In genomic region chr14:51310583-51310982, GRCm38 (mm10) we compare ENCODE assay signal across 29 mouse cellular contexts. TPM values are rescaled to one million over a fixed set of nuclear protein-coding genes. Genes with fewer than 3 reads are reported as not detected.
"Had no signal": no experiment of that assay in that cellular context is flagged by ENCODE, and none has a peak within 500 bp of the region (broad histone marks: within the 10 kb centered on the region; RNA-seq: fewer than 3 reads in every experiment).

No protein-coding gene starts in this region.

- H3K27ac ChIP-seq: kidney, embryonic 15.5 days; layer of hippocampus, adult 2 months; limb, embryonic 10.5 days; limb, embryonic 13.5 days; liver, embryonic 12.5 days; liver, embryonic 15.5 days; lung, embryonic 15.5 days; midbrain, embryonic 10.5 days; midbrain, embryonic 13.5 days; neural tube, embryonic 13.5 days; stomach, embryonic 15.5 days had no signal

- ATAC-seq: liver, embryonic 12.5 days; midbrain, embryonic 13.5 days; midbrain, embryonic 16.5 days had no signal

- H3K4me2 ChIP-seq: kidney, embryonic 15.5 days; limb, embryonic 13.5 days; liver, embryonic 12.5 days; liver, embryonic 15.5 days; lung, embryonic 15.5 days; midbrain, embryonic 13.5 days; neural tube, embryonic 13.5 days; stomach, embryonic 15.5 days had no signal

- H3K4me3 ChIP-seq: kidney, embryonic 15.5 days; layer of hippocampus, adult 2 months; limb, embryonic 10.5 days; limb, embryonic 13.5 days; liver, embryonic 12.5 days; liver, embryonic 15.5 days; lung, embryonic 15.5 days; megakaryocyte, embryonic 14.5 days; midbrain, embryonic 10.5 days; midbrain, embryonic 13.5 days; myocyte; neural tube, embryonic 13.5 days; stomach, embryonic 15.5 days had no signal

- H3K36me3 ChIP-seq: kidney, embryonic 15.5 days; limb, embryonic 10.5 days; limb, embryonic 13.5 days; liver, embryonic 12.5 days; liver, embryonic 15.5 days; lung, embryonic 15.5 days; midbrain, embryonic 10.5 days; midbrain, embryonic 13.5 days; neural tube, embryonic 13.5 days; stomach, embryonic 15.5 days had no signal

- H3K9me3 ChIP-seq: kidney, embryonic 15.5 days; limb, embryonic 10.5 days; limb, embryonic 13.5 days; liver, embryonic 12.5 days; liver, embryonic 15.5 days; lung, embryonic 15.5 days; megakaryocyte, embryonic 14.5 days; midbrain, embryonic 10.5 days; midbrain, embryonic 13.5 days; neural tube, embryonic 13.5 days; stomach, embryonic 15.5 days had no signal

- DNase-seq: layer of hippocampus, adult 9-11 months; liver; lung, adult 18-20 months; lung, postnatal 36 days; retina, postnatal 1 day; right cerebral cortex, postnatal 25 days; spleen, adult 18-20 months; thymus, postnatal 25 days had no signal

- H3K27me3 ChIP-seq: kidney, embryonic 15.5 days; limb, embryonic 13.5 days; liver, embryonic 12.5 days; liver, embryonic 15.5 days; lung, embryonic 15.5 days; megakaryocyte, embryonic 14.5 days; midbrain, embryonic 13.5 days; neural tube, embryonic 13.5 days; stomach, embryonic 15.5 days had no signal

- H3K4me1 ChIP-seq: kidney, embryonic 15.5 days; limb, embryonic 10.5 days; limb, embryonic 13.5 days; liver, embryonic 12.5 days; liver, embryonic 15.5 days; lung, embryonic 15.5 days; megakaryocyte, embryonic 14.5 days; midbrain, embryonic 10.5 days; midbrain, embryonic 13.5 days; neural tube, embryonic 13.5 days; stomach, embryonic 15.5 days had no signal

- H3K9ac ChIP-seq: kidney, embryonic 15.5 days; limb, embryonic 13.5 days; liver, embryonic 12.5 days; liver, embryonic 15.5 days; lung, embryonic 15.5 days; midbrain, embryonic 13.5 days; neural tube, embryonic 13.5 days; stomach, embryonic 15.5 days had no signal

RNA-seq across cellular contexts. Expression of gene Gm7247, which starts 51.0 kb away (rescaled TPM):
- total RNA-seq: layer of hippocampus, adult 2 months; layer of hippocampus, postnatal 25 days; left cerebral cortex, adult 18-20 months; left cerebral cortex, postnatal 25 days; monocyte, adult 5-6 weeks; neutrophil, adult 5-6 weeks had no signal
- polyA plus RNA-seq: kidney, embryonic 15.5 days; large intestine, adult 2 months; limb, embryonic 10.5 days; limb, embryonic 13.5 days; liver, embryonic 12.5 days; liver, embryonic 15.5 days; lung, embryonic 15.5 days; midbrain, embryonic 10.5 days; midbrain, embryonic 13.5 days; midbrain, embryonic 16.5 days; myocyte; neural tube, embryonic 13.5 days; stomach, embryonic 15.5 days; thymus, postnatal 0 days had no signal

RNA-seq across cellular contexts. Expression of gene Rnase2a, which starts 54.7 kb away (rescaled TPM):
- total RNA-seq: layer of hippocampus, adult 2 months; layer of hippocampus, postnatal 25 days; left cerebral cortex, adult 18-20 months; left cerebral cortex, postnatal 25 days; monocyte, adult 5-6 weeks; neutrophil, adult 5-6 weeks had no signal
- polyA plus RNA-seq: kidney, embryonic 15.5 days; large intestine, adult 2 months; limb, embryonic 10.5 days; limb, embryonic 13.5 days; liver, embryonic 12.5 days; liver, embryonic 15.5 days; lung, embryonic 15.5 days; midbrain, embryonic 10.5 days; midbrain, embryonic 13.5 days; midbrain, embryonic 16.5 days; neural tube, embryonic 13.5 days; stomach, embryonic 15.5 days; thymus, postnatal 0 days had no signal
